Mouse (Mus musculus) midbrain, embryonic 16.5 days (tissue): ENCODE measurements at regions not wholly inside any gene's neighbourhood (a gene's known extent, or its start where the extent isn't known, plus 50 kb on each side); places are given as distances from the start of the nearest gene placed in this dataset.

Source experiments
- ATAC-seq: fragments of 200-750 bp; cut with Nextera tagmentation; 2 replicates; pipeline ENCODE4 v1.8.0; 2017; ENCODE audit warnings: moderate TSS enrichment
- H3K27ac ChIP-seq: fragments of 300-500 bp; sonication (generic); 2 replicates; pipeline ENCODE4 v1.5.1; 2014; ENCODE audit warnings: mild to moderate bottlenecking, low read length, mixed read lengths
- H3K27me3 ChIP-seq: fragments of 300-500 bp; sonication (generic); 2 replicates; pipeline ENCODE4 v1.6.1; 2014; ENCODE audit warnings: low read depth, low read length, mixed read lengths; ENCODE audit not compliant: control insufficient read depth, insufficient read depth
- H3K36me3 ChIP-seq: fragments of 300-500 bp; sonication (generic); 2 replicates; pipeline ENCODE4 v1.6.1; 2014; ENCODE audit warnings: mild to moderate bottlenecking, low read length, moderate library complexity, mixed read lengths; ENCODE audit not compliant: control insufficient read depth, insufficient read depth
- H3K4me1 ChIP-seq: fragments of 300-500 bp; sonication (generic); 2 replicates; pipeline ENCODE4 v1.6.1; 2014; ENCODE audit warnings: mild to moderate bottlenecking, low read length, mixed read lengths; ENCODE audit not compliant: control insufficient read depth, insufficient read depth
- H3K4me2 ChIP-seq: fragments of 300-500 bp; sonication (generic); 2 replicates; pipeline ENCODE4 v1.6.1; 2014; ENCODE audit warnings: mild to moderate bottlenecking, low read length, mixed read lengths
- H3K4me3 ChIP-seq: fragments of 300-500 bp; sonication (generic); 2 replicates; pipeline ENCODE4 v1.5.1; 2014; ENCODE audit warnings: low read depth, mild to moderate bottlenecking, low read length, moderate library complexity, mixed read lengths
- H3K9ac ChIP-seq: fragments of 300-500 bp; sonication (generic); 2 replicates; pipeline ENCODE4 v1.6.1; 2014; ENCODE audit warnings: low read depth, low read length, mixed read lengths
- H3K9me3 ChIP-seq: fragments of 300-500 bp; sonication (generic); replicated peaks from 2 replicates; pipeline ENCODE4 v1.6.1; 2014; ENCODE audit warnings: mild to moderate bottlenecking, low read length, mixed read lengths; ENCODE audit not compliant: control insufficient read depth, poor library complexity, severe bottlenecking
- WGBS: fragments of 180-500 bp; shearing (Covaris S2); extraction: QIAGEN DNeasy Blood & Tissue Kit; methylation state at CpG from one replicate; pipeline ENCODE4 v1.1.7; 2014; 5-methylcytosine and 5-hydroxymethylcytosine counted together

GRCm38 (mm10) chr7:70972023-70972400 lies 379.3 kb downstream of the Gm10295 start:
- Histone ChIP-seq H3K9me3 (no peaks in the 10 kb centered on the region), H3K4me1 (no peaks in the 10 kb centered on the region), H3K9ac (no peak overlapping the region), H3K27me3 (no peaks in the 10 kb centered on the region), H3K36me3 (no peaks in the 10 kb centered on the region), H3K27ac (no peak overlapping the region), H3K4me3 (no peak overlapping the region), H3K4me2 (no peak overlapping the region)
- 68% methylated on average over 3 of the region's 3 CpGs for WGBS
- no peak for ATAC-seq

- H3K27me3 ChIP-seq: no peaks in the 10 kb centered on the region
- H3K4me2 ChIP-seq: no peak overlapping the region
- H3K9ac ChIP-seq: no peak overlapping the region
- no peaks in the 10 kb centered on the region for H3K9me3 ChIP-seq
- H3K4me3 ChIP-seq: no peak overlapping the region
- H3K27ac ChIP-seq: no peak overlapping the region
- no peak for ATAC-seq
- WGBS: 19% methylated on average over 6 of the region's 6 CpGs
- no peaks in the 10 kb centered on the region for H3K36me3 ChIP-seq
- no peaks in the 10 kb centered on the region for H3K4me1 ChIP-seq
These were observed 379.8 kb downstream of the Gm10295 start for GRCm38 (mm10) chr7:70971323-70972022.

GRCm38 (mm10) chr7:70952318-70952959 lies 398.8 kb downstream of the Gm10295 start:
- Histone ChIP-seq H3K9ac (no peak overlapping the region), H3K9me3 (no peaks in the 10 kb centered on the region), H3K4me1 (no peaks in the 10 kb centered on the region), H3K36me3 (no peaks in the 10 kb centered on the region), H3K27ac (no peak overlapping the region), H3K27me3 (no peaks in the 10 kb centered on the region), H3K4me2 (no peak overlapping the region), H3K4me3 (no peak overlapping the region)
- peak; percentile 62; the same call in 1 of the 2 replicates for ATAC-seq
- 59% methylated on average over 4 of the region's 4 CpGs for WGBS

- Histone ChIP-seq H3K27ac (no peak overlapping the region), H3K4me2 (no peak overlapping the region), H3K36me3 (no peaks in the 10 kb centered on the region), H3K9me3 (no peaks in the 10 kb centered on the region), H3K27me3 (no peaks in the 10 kb centered on the region), H3K9ac (no peak overlapping the region), H3K4me3 (no peak overlapping the region), H3K4me1 (no peaks in the 10 kb centered on the region)
- 65% methylated on average over 5 of the region's 5 CpGs for WGBS
- no peak for ATAC-seq
These were observed 403.0 kb downstream of the Gm10295 start for GRCm38 (mm10) chr7:70948281-70948680.

- H3K4me1 ChIP-seq: no peaks in the 10 kb centered on the region
These were observed 405.0 kb downstream of the Gm10295 start for GRCm38 (mm10) chr7:70946260-70946659.

GRCm38 (mm10) chr7:70930911-70931310 lies 420.4 kb downstream of the Gm10295 start:
- H3K27me3 ChIP-seq: no peaks in the 10 kb centered on the region
- no peak overlapping the region for H3K27ac ChIP-seq
- no peak overlapping the region for H3K4me3 ChIP-seq
- H3K9ac ChIP-seq: no peak overlapping the region
- H3K36me3 ChIP-seq: no peaks in the 10 kb centered on the region
- no peaks in the 10 kb centered on the region for H3K9me3 ChIP-seq
- 18% methylated on average over 6 of the region's 6 CpGs for WGBS
- no peak for ATAC-seq
- no peak overlapping the region for H3K4me2 ChIP-seq
- peaks cover 6% of the 10 kb centered on the region; the same call in 1 of the 2 replicates for H3K4me1 ChIP-seq

More at GRCm38 (mm10) chr7:70946260-70946659, 405.0 kb downstream of the Gm10295 start:
- H3K4me2 ChIP-seq: no peak overlapping the region
- H3K9ac ChIP-seq: no peak overlapping the region
- ATAC-seq: no peak
- no peaks in the 10 kb centered on the region for H3K36me3 ChIP-seq
- no peak overlapping the region for H3K4me3 ChIP-seq
- no peaks in the 10 kb centered on the region for H3K9me3 ChIP-seq
- no peaks in the 10 kb centered on the region for H3K27me3 ChIP-seq
- 56% methylated on average over 2 of the region's 2 CpGs for WGBS
- H3K27ac ChIP-seq: no peak overlapping the region

GRCm38 (mm10) chr7:70929935-70930334 lies 421.4 kb downstream of the Gm10295 start:
- ATAC-seq: 0 out of 2 replicates have a peak, but pooled peaks have one; percentile 28
- peak overlapping the region; percentile 59 for H3K4me2 ChIP-seq

GRCm38 (mm10) chr7:70928001-70928400 lies 423.3 kb downstream of the Gm10295 start:
- Histone ChIP-seq H3K27ac (no peak overlapping the region), H3K9me3 (no peaks in the 10 kb centered on the region), H3K4me3 (no peak overlapping the region), H3K4me2 (no peak overlapping the region), H3K4me1 (peaks cover 6% of the 10 kb centered on the region; the same call in 1 of the 2 replicates), H3K27me3 (no peaks in the 10 kb centered on the region), H3K36me3 (no peaks in the 10 kb centered on the region), H3K9ac (no peak overlapping the region)
- no peak for ATAC-seq
- 64% methylated on average over 3 of the region's 3 CpGs for WGBS

More at GRCm38 (mm10) chr7:70929935-70930334, 421.4 kb downstream of the Gm10295 start:
- Histone ChIP-seq H3K27me3 (no peaks in the 10 kb centered on the region), H3K4me3 (peak overlapping the region; percentile 30), H3K27ac (no peak overlapping the region), H3K4me1 (peaks cover 6% of the 10 kb centered on the region; the same call in 1 of the 2 replicates), H3K9me3 (no peaks in the 10 kb centered on the region), H3K36me3 (no peaks in the 10 kb centered on the region), H3K9ac (no peak overlapping the region)
- 19% methylated on average over 11 of the region's 11 CpGs for WGBS

- no peak overlapping the region for H3K27ac ChIP-seq
- H3K4me1 ChIP-seq: no peaks in the 10 kb centered on the region
- no peaks in the 10 kb centered on the region for H3K27me3 ChIP-seq
- H3K4me2 ChIP-seq: no peak overlapping the region
- WGBS: 75% methylated on average over 4 of the region's 4 CpGs
- H3K36me3 ChIP-seq: no peaks in the 10 kb centered on the region
- no peak for ATAC-seq
- H3K9ac ChIP-seq: no peak overlapping the region
- H3K4me3 ChIP-seq: no peak overlapping the region
- H3K9me3 ChIP-seq: no peaks in the 10 kb centered on the region
These were observed 434.3 kb downstream of the Gm10295 start for GRCm38 (mm10) chr7:70917016-70917415.
